Mouse (Mus musculus) brown adipose tissue, adult 24 weeks (tissue): ENCODE data around the gene Tapbpl. TPM values are rescaled to one million over a fixed set of nuclear protein-coding genes. Genes with fewer than 3 reads are reported as not detected.

Experiments
- H3K27ac ChIP-seq: fragments of 200-500 bp; replicated peaks from 2 replicates; pipeline ENCODE4 v1.5.1; 2012; ENCODE audit warnings: low read depth, mild to moderate bottlenecking, low read length
- H3K4me1 ChIP-seq: fragments of 200-500 bp; 2 replicates; pipeline ENCODE4 v1.6.1; 2012; ENCODE audit warnings: low read length, mixed read lengths; ENCODE audit not compliant: control insufficient read depth, insufficient read depth, insufficient read length
- H3K4me3 ChIP-seq: fragments of 200-500 bp; 2 replicates; pipeline ENCODE4 v1.5.1; 2012; ENCODE audit warnings: low read depth, mild to moderate bottlenecking, low read length, moderate library complexity; ENCODE audit not compliant: insufficient read depth
- polyA plus RNA-seq: library from polyadenylated mRNA; stranded (reverse); fragments of >200 nt; gene quantifications from 2 replicates; pipeline ENCODE4 v1.2.4, GENCODE M21; 2012; ENCODE audit not compliant: missing spikeins, insufficient read depth, insufficient read length

The Tapbpl gene
- polyA plus RNA-seq, 1 experiment = 16.1 TPM

DNA sequence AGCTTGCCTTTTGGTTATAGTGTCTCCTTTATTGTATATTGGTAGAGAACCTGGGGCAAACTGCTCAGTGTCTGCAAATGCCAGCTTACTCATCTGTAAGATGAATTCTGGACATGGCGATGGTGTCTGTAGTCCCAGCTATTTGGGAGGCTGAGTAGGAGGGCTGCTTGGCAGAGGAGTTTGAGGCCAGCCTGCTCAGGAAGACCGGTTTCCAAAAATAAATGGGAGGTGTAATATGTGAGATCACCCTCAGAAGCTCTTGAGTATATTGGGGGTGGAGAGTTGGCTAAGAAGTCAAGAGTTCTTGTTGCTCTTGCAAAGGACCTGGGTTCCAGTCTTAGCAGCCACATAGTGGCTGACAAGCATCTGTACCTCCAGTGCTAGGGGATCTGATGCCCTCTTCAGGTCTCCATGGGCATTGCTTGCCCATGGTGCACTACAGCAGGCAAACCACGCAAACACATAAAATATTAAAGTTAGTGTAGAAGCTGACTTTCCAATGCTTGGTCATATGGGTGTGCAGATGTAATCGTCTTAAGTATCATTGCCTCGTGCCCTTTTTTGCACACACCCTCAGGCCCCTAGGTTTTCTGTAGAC lies 6.0 kb downstream of the Tapbpl start:
- Histone ChIP-seq H3K4me3 (no peak overlapping the region), H3K27ac (no peak overlapping the region), H3K4me1 (no peaks in the 10 kb centered on the region; the same call in 1 of the 2 replicates)

- H3K4me3 ChIP-seq = no peak overlapping the region
- no peak overlapping the region for H3K27ac ChIP-seq
- H3K4me1 ChIP-seq = no peaks in the 10 kb centered on the region
Measured at GRCm38 (mm10) chr6:125222577-125222976, 9.1 kb downstream of the Tapbpl start.

DNA sequence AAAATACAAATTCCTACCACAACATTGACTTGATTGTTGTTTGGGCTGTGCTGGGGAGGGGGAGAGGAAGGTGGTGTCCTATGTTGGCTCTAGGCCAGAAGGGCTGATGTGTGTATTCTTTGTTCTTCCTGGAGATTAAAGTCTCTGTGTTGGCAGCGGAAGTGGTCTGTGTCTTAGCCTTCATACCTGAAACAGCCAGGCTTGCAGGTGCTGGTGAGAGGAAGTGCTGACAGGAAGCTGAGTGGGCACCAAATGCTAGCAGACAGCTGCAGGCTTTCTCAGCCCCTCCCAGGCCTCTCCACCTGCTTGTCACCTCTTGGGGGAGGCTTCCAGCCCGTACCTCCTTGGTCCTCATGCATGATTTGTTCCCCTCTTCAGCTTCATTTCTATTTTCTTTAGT lies 9.5 kb downstream of the Tapbpl start:
- Histone ChIP-seq H3K4me1 (no peaks in the 10 kb centered on the region), H3K4me3 (no peak overlapping the region), H3K27ac (no peak overlapping the region)

GRCm38 (mm10) chr6:125221115-125221745 lies 10.4 kb downstream of the Tapbpl start:
- H3K4me3 ChIP-seq = no peak overlapping the region
- H3K27ac ChIP-seq = no peak overlapping the region
- H3K4me1 ChIP-seq = peaks cover 4% of the 10 kb centered on the region; the same call in 1 of the 2 replicates

GRCm38 (mm10) chr6:125218963-125219362 lies 12.7 kb downstream of the Tapbpl start:
- peaks cover 4% of the 10 kb centered on the region; the same call in 1 of the 2 replicates for H3K4me1 ChIP-seq
- H3K4me3 ChIP-seq = no peak overlapping the region
- no peak overlapping the region for H3K27ac ChIP-seq

DNA sequence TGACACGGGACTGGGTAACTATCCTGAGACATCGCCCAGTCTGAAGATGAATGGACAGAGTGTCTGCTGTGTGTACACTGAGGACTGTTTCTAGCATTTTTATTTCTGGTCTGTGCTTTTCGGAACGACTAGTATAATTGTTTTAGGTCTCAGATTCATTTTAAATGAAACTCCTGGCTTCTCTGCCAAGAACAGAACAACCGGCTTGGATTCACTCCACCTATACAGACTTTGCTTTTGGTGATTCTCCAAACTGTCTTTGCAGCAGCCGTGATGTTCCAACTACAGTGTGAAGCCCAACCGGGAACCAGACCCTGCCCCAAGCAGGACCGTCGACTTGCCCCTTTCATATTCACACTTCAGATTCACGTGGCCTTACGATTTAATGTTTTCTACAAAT lies 13.8 kb downstream of the Tapbpl start:
- Histone ChIP-seq H3K27ac (no peak overlapping the region), H3K4me3 (no peak overlapping the region), H3K4me1 (peaks cover 4% of the 10 kb centered on the region; the same call in 1 of the 2 replicates)

DNA sequence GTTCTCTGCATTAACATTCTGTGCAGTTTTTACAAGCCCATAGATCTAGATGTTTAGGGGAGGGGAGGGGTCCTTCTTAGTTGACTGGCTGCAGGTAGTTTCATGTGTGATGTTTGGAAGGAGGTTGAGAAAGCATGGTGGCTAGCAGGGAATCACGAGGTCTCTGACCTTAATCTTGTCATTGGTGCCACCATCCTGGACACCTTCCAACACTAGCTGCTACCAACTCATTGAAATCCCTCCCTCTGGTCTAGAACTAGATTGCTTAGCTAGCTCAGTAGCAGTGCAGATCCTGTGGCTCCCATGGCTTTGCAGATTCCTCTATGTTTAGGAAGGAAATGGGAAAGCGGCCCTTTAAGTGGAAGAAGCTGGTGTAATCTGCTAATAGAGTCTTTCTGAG lies 14.8 kb downstream of the Tapbpl start:
- H3K4me3 ChIP-seq = 0 out of 2 replicates have a peak overlapping the region, but pooled peaks have one; percentile 5
- peaks cover 4% of the 10 kb centered on the region; the same call in 1 of the 2 replicates for H3K4me1 ChIP-seq
- H3K27ac ChIP-seq = no peak overlapping the region

GRCm38 (mm10) chr6:125215148-125215954 lies 16.3 kb downstream of the Tapbpl start, which contains the start of gene Vamp1:
Gene Vamp1, plus strand, starts transcription at chr6:125215551.
- H3K27ac ChIP-seq = peak within 1 kb of the TSS; percentile 40
- H3K4me1 ChIP-seq = peaks cover 4% of the 10 kb centered on the region; the same call in 1 of the 2 replicates
- peak within 1 kb of the TSS; percentile 81 for H3K4me3 ChIP-seq

DNA sequence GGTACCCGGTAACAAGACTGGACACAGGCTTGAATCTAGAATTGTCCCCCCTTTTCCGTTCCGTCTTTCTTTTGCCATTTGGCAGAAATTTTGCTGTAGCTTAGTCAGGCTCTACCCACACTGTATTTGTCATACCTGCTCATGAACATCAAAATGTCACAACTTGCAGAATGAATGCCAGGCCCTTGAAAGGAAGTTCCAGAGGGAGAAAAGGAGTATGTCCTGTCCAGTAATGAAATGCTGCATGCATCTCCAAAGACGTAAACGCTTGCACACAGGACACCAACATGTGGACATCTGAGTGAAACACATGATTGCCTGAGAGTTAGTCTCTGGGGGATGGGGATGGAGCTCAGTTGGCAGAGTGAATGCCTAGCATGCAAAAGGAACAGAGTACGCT lies 17.9 kb downstream of the Tapbpl start:
- H3K27ac ChIP-seq = no peak overlapping the region
- no peak overlapping the region for H3K4me3 ChIP-seq
- peaks cover 4% of the 10 kb centered on the region; the same call in 1 of the 2 replicates for H3K4me1 ChIP-seq

- H3K27ac ChIP-seq = no peak overlapping the region
- H3K4me1 ChIP-seq = peaks cover 4% of the 10 kb centered on the region; the same call in 1 of the 2 replicates
- H3K4me3 ChIP-seq = no peak overlapping the region
Measured at GRCm38 (mm10) chr6:125213129-125213528, 18.5 kb downstream of the Tapbpl start.

- Histone ChIP-seq H3K4me3 (no peak overlapping the region), H3K4me1 (peaks cover 4% of the 10 kb centered on the region; the same call in 1 of the 2 replicates), H3K27ac (no peak overlapping the region)
Measured at GRCm38 (mm10) chr6:125212621-125213020, 19.0 kb downstream of the Tapbpl start.

GRCm38 (mm10) chr6:125210436-125210835 lies 21.2 kb downstream of the Tapbpl start:
- Histone ChIP-seq H3K27ac (no peak overlapping the region), H3K4me1 (no peaks in the 10 kb centered on the region), H3K4me3 (no peak overlapping the region)

DNA sequence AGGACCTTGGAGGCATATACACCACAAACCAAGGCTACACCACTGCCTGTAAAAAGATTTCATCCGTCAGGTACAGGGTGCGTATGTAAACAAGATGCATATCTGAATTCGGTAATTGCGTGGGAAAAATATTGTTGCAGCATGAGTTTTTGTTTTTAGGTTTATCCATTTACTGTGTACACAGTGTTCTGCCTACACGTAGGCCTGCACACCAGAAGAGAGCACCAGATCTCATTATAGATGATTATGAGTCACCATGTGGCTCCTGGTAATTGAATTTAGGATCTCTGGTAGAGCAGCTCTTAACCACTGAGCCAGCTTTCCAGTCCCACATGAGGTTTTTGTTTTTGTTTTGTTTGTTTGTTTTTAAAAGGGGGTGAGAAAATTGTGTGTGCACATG lies 34.5 kb downstream of the Tapbpl start:
- no peak overlapping the region for H3K27ac ChIP-seq
- no peak overlapping the region for H3K4me3 ChIP-seq

GRCm38 (mm10) chr6:125196301-125196700 lies 35.4 kb downstream of the Tapbpl start:
- Histone ChIP-seq H3K4me3 (no peak overlapping the region), H3K4me1 (0 out of 2 replicates have a peak, but pooled peaks cover 2% of the 10 kb centered on the region), H3K27ac (no peak overlapping the region)

More for the DNA sequence above, 34.5 kb downstream of the Tapbpl start:
- H3K4me1 ChIP-seq = 0 out of 2 replicates have a peak, but pooled peaks cover 2% of the 10 kb centered on the region

DNA sequence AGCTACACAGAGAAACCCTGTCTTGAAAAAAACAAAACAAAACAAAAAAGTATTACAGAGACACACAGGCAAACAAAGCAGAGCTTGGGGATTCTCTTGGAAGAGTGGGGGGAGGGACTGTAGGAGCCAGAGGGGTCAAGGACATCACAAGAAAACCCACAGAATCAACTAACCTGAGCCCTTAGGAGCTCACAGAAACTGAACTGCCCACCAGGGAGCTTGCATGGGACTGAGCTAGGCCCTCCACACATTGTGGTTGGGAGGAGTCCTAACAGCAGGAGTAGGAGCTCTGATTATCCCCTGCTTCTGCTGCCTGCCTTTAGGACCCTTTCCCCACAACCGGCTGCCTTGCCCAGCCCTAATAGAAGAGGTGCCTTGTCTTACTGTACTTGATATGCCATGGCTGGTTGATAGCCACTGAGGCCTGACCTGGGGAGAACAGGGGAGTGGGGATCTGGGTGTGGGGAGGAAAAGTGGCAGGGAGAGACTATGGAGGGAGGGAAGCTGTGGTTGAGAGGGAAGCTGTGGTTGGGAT lies 36.1 kb downstream of the Tapbpl start:
- Histone ChIP-seq H3K4me1 (0 out of 2 replicates have a peak, but pooled peaks cover 2% of the 10 kb centered on the region), H3K4me3 (no peak overlapping the region), H3K27ac (no peak overlapping the region)
